Mouse (Mus musculus) regulatory T cell (primary cell): Measurements from ENCODE around the gene Ankrd34c.

Experiments used
- in situ Hi-C: fragments of 300-600 bp; cut with MboI, MseI; formaldehyde crosslinking; loops from one replicate; pipeline ENCODE4 v1.15.1; 2025; ENCODE audit warnings: high pct_unique_total_duplicates

Gene Ankrd34c

DNA sequence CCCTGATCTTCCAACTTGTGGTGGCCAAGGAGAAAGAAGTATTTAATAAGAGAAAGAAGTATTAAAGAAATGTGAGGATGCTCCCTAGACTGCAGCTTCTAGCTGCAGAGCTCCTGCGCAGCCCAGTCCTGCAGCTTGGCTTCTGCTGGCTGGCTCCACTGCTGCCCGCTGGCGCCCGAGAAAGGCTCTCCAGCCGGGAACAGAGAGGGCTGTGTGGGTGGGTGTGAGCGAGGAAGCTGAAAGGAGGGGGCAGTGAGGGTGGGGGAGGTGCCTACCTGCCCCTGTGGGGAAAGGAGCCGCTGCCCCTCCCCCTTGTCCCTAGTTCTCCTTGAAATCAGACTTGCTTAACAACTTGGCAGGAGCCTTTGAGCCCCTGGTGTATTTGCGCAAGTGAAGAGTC is at the start of gene Ankrd34c:
Ankrd34c (minus strand) TSS at position 181 of the 400 bp plus-strand sequence.
- in situ Hi-C loops, result no loop called here

- in situ Hi-C loops, result no loop called here
These were observed 49.3 kb upstream of the Ankrd34c start for GRCm38 (mm10) chr9:89787532-89787931.

GRCm38 (mm10) chr9:89781395-89781927 is 43.2 kb upstream of the Ankrd34c start:
- in situ Hi-C loops, result no loop called here

GRCm38 (mm10) chr9:89779237-89779636 is 41.0 kb upstream of the Ankrd34c start:
- in situ Hi-C loops, result no loop called here

- in situ Hi-C loops, result no loop called here
These were observed 32.9 kb upstream of the Ankrd34c start for GRCm38 (mm10) chr9:89771153-89771552.

DNA sequence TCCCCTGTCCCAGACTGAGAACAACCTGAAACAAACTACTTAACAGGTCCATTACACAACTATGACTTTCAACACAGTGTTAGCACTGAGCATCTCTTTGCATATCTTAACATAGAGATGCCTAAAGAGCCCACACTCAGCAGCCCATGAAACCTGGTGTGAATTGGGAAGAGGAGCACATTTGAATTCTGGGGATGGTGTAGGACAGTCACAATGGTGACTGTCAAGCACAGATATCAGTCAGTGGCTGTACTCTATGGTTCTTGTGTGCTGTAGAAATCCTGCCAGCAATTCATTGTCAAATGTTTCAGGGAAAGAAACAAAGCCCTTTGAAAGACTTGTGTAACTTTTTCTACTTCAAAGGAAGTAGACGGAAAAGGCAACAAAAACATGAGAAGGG is 23.7 kb upstream of the Ankrd34c start:
- in situ Hi-C loops, result no loop called here

DNA sequence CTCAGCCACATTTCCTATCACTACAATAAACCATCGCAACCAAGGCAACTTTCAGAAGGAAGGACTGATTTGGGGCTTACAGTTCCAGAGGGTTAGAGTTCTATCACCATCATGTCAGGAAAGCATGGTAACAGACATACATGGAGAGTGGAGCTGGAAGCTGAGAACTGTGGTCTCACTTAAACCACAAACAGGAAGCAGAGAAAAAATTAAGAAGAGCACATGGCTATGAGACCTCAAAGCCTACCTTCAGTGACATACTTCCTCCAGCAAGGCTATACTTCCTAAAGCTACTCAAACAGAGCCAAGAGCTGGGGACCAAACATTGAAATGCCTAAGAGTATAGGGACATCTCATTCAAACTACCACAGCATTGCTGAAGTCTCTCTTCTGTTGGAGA is 20.3 kb upstream of the Ankrd34c start:
- in situ Hi-C loops, result no loop called here

DNA sequence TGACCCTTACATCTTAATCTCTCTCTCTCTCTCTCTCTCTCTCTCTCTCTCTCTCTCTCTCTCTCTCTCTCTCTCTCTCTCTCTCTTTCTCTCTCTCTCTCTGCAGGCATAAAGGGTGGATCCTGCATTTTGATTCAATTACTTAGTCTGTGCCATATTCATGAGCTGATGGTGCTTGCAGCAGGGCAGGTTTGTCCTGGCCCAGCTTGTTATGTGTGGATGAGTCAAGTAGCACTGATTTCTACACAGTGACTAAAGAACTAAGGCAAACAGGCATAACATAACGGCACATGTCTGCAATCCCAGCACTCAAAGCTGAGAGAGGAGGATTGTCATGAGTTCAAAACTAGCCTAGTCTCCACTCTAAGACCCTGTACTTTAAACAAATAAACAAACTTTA is 19.9 kb upstream of the Ankrd34c start:
- in situ Hi-C loops, result no loop called here

GRCm38 (mm10) chr9:89757571-89757970 is 19.3 kb upstream of the Ankrd34c start:
- in situ Hi-C loops, result no loop called here

DNA sequence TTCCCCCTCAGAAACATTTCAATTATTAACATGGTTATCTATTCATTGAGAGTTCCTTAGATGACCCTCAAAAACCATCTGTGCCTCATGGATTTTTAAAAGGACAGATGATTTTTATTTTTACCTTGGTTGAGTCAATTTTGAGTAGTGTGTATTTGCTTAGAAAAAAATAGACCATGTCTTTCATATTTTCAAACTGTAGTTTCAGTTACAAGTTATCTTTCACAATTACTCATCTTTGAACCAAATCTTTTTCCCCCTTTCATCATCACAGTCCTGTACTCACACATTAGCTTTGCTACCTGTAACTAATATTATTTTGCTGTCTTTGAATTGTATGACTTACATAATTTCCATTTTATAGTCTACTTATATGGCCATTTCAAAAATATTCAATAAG is 1.8 kb upstream of the Ankrd34c start:
- in situ Hi-C loops, result no loop called here

GRCm38 (mm10) chr9:89737888-89738287 is 387 bp downstream of the Ankrd34c start:
- in situ Hi-C loops, result no loop called here

DNA sequence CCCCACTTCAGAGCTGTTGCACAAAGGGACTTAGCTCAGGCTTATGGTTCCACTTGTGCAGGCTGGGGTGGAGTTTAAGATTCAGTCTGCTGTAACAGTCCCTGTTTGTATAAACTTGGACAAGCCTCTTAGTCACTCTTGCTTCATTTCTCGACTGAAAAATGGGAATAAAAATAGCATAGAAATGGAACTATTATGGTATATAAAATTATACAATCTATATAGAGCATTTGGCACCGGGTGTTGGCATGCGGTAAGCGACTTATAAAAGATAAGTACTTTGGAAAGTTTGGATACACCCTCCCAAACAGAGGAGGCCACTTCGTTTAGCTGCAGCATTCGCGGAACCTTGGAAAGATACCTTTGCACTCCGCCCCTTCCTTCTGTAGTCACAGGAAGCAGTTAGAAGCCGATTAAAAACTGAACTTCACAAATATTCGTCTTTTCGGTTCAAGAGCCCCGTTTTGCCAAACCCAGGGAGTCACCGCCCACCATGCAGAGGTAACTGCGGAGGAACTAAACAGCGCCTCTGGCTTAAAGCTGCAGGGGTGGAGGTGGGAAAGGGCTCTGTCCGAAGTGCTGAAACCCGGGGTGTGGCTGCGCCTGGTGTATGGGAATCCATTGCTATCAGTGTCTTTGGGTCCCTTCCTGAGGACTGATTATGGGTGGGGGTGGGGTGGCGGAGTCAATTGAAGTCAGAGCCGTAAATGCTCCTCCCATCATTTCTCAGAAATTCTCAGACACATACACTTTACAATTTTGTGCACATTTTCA is 1.2 kb downstream of the Ankrd34c start:
- in situ Hi-C loops, result no loop called here

DNA sequence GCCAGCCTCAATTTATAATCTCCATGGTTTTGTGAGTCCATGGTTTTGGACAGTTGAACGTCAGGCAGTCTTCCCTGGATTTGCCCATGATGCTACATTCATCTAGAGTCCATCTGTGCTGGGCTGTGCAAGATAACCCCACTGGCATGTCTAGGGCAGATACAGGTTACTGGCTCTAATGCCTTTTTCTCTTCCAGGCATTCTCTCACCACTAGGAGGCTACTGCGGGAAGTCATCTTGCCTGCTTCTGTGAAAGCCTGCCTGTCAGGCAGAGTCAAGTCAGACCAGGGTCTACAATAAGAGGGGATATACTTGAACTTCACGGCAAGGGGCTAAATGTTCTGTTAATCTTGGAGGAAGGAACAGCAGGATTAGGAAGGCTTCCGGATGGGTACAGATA is 31.4 kb downstream of the Ankrd34c start:
- in situ Hi-C loops, result no loop called here

DNA sequence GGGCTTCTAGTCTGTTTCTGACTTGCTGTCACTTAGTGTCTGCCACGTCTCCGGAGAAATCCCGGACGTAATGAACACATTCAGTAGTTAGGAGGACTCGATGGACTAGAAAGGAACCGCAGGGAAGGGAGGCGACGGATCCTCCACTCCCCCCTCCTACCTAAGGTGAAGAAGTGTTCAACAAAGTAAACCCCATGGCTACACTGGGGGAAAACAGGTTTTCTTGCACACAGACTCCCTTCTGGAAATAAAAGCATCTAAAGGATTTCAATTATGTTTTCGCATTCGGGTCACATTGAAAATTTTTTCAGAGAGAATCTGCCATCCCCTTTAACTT is 33.1 kb downstream of the Ankrd34c start:
- in situ Hi-C loops, result no loop called here

DNA sequence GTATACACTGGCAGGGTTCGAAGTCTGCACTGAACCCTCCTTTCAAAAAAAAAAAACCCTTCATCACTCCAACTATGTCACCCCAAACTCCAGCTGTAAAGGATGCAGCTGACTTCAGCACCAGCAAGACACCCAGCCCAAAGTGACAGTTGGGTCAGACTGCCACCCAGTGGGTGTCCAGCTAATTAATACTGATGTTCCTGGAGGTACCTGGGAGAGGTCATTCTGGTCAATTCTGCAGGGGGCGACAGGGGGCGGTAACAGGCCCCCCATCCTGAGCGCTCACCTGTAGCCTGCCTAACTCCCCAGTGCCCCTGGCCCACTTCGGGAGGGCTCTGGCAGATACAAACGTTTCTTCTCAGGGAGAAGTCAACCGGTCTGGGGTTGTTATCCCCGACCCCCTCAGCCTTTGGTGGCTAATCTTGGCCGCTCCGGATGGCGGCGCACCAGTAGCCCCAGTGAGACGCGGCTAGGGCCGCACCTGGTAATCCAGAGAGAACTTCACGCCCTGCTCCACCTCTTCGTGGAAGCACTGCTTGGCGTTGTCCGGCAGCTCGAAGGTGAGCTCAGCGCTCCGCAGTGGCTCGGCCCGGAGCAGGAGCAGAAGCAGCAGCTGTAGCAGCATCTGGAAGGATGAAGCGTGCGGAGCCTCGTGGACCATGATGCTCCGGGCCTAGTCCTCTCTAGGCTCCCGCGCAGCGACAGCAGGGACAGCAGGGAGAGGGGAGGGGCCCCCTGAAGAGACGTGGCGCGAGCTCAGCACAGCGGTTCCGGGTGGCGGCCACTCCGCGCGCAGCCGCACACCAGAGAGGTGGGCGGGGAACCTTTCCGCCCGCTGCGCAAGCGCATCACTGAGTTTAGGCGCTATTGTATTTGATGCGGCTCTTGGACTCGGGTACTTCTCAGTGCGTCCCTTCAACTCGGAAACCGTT is 33.7 kb downstream of the Ankrd34c start, which contains the start of gene Tmed3:
Tmed3 (minus strand) TSS at position 804 of the 932 bp plus-strand sequence.
- in situ Hi-C loops, result no loop called here

DNA sequence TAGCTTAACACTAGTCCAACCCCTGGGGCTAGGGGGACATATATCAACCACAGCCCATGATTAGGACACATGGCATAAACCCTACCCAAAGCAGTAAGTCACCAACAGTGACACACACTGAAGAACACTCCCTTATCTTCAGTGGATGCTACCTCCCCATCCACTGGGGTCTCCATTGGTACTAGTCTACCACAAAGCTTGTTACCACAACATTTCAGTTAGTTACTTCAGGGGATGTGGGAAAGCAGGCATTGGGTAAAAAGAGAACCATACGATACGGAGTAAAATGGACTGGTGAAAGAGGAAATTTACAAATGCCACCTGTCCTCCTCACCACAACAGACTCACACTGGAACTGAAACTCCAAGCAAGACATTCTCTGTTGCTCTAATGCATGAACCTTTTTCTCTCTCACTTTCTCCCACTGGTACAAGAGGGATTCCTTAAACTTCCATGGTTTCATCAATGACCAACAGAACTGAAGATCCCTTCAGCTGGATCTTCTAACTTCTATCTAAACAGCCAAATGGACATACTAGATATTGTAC is 37.3 kb downstream of the Ankrd34c start:
- in situ Hi-C loops, result no loop called here

DNA sequence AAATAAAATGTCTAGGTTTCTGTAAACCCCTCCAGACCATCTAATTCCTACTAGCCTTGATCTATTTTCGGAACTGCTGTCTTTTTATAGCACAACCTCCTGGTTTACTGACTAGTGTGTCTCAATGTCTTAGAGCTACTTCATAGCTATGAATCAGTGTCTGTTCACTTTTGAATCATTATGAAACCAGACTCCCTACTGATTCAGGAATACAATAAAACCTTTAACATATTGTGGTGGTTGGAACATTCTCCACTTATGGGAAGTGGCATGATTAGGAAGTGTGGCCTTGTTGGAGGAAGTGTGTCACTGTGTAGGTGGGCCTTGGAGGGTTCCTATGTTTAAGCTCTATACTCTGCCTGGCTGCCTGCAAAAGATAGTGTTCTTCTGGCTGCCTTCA is 43.1 kb downstream of the Ankrd34c start:
- in situ Hi-C loops, result no loop called here

GRCm38 (mm10) chr9:89693670-89694069 is 44.6 kb downstream of the Ankrd34c start:
- in situ Hi-C loops, result no loop called here

GRCm38 (mm10) chr9:89689179-89689578 is 49.1 kb downstream of the Ankrd34c start:
- in situ Hi-C loops, result loop anchor here (10.0 kb wide), 1 partner anchor 504 kb away; no protein-coding TSS in a partner anchor

DNA sequence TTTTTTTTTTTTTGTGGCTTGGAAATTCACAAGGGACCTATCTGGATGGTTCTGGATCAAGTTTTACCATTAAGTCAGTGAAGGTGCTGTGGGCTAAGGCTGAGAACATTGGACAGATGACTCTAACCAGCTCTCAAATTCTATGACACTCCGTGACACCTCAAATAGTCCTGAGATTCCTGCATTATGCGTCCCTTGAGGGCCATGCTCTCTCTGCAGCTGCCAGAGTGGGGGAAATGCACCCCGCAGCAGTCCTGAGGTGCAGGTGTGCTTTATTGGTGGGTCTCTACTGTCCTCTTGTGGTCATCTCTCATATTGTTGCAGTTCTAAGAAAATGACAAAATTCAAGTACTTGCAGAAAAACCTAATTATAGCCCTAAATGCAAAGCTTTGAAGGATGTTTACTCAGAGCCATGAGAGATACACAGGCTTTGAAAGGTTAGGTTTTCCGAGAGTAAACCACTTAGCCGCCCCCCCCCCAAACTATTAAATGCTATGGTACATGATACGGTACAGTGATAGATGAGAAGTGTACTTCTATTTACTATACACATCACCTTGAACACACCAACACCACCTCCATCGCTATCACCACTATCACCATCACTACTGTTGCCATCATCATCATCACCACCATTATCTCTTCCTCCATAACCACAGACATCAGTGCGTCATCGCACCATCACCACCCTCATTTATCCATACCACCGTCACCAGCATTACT is 50.6 kb downstream of the Ankrd34c start:
- in situ Hi-C loops, result loop anchor here (10.0 kb wide), 1 partner anchor 503 kb away; no protein-coding TSS in a partner anchor

DNA sequence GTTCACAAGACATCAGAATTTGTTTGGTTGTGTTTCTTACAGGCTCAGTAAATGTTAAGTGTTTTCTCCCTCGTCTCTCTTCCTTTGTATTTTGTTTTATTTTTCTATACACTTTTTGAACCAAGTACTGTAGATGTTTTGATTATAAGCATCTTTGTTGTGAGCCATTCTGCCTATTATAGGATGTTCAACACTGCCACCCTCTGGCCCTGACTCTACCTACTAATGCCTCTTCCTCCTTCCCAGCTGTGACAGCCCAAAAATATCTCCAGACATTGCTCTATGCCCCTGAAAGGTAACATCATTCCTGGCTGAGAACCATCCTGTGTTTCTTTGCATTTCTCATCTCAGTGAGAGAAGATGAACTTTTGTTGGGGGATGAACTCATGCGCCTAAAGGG is 52.0 kb downstream of the Ankrd34c start:
- in situ Hi-C loops, result loop anchor here (10.0 kb wide), 1 partner anchor 501 kb away; no protein-coding TSS in a partner anchor
